Mouse (Mus musculus) lung, postnatal 0 days (tissue): ENCODE measurements around the gene Pip4k2a.

Experiments
- CTCF ChIP-seq: IDR thresholded peaks from 2 replicates; pipeline ENCODE4 v1.5.1; 2016; ENCODE audit warnings: antibody characterized with exemption, mild to moderate bottlenecking
- EP300 ChIP-seq: IDR thresholded peaks from 2 replicates; pipeline ENCODE4 v1.6.1; 2016; ENCODE audit warnings: antibody characterized with exemption, mild to moderate bottlenecking, control low read depth

DNA sequence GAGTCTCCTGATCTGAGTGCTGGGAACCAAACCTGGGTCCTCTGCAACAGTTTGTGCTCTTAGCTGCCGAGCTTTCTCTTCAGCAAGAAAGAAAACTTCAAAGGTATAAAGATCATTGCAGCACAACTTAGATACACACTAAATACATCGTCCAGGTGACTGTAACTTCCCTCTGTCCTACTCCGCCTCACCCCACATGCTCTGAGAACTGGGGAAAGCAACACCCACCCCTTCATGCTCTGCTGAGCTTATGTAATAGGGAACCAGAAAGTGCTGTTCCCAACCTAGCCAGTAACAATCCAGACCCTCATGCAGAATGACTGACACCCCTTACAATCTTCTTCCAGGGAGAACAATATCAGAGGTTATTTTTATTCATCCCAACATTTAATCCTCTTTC lies 41.5 kb downstream of the Pip4k2a start:
- TF ChIP-seq EP300 (no peak), CTCF (no peak)
